Mouse (Mus musculus) kidney, embryonic 15.5 days (tissue): ENCODE results near the gene Akap13. TPM values are rescaled to one million over a fixed set of nuclear protein-coding genes. Genes with fewer than 3 reads are reported as not detected.

Experiments used
- ATAC-seq: fragments of 200-750 bp; cut with Nextera tagmentation; replicated peaks from 2 replicates; pipeline ENCODE4 v1.8.0; 2017; ENCODE audit warnings: moderate TSS enrichment; ENCODE audit not compliant: low FRiP score
- H3K27ac ChIP-seq: fragments of 300-500 bp; sonication (generic); 2 replicates; pipeline ENCODE4 v1.5.1; 2015; ENCODE audit warnings: mild to moderate bottlenecking, inconsistent platforms
- H3K27me3 ChIP-seq: fragments of 300-500 bp; sonication (generic); 2 replicates; pipeline ENCODE4 v1.6.1; 2015; ENCODE audit warnings: inconsistent platforms
- H3K36me3 ChIP-seq: fragments of 300-500 bp; sonication (generic); 2 replicates; pipeline ENCODE4 v1.6.1; 2015; ENCODE audit warnings: inconsistent platforms
- H3K4me1 ChIP-seq: fragments of 300-500 bp; sonication (generic); 2 replicates; pipeline ENCODE4 v1.6.1; 2015; ENCODE audit warnings: inconsistent platforms
- H3K4me2 ChIP-seq: fragments of 300-500 bp; sonication (generic); 2 replicates; pipeline ENCODE4 v1.6.1; 2015; ENCODE audit warnings: moderate library complexity, mild to moderate bottlenecking, inconsistent platforms
- H3K4me3 ChIP-seq: fragments of 300-500 bp; sonication (generic); replicated peaks from 2 replicates; pipeline ENCODE4 v1.5.1; 2015; ENCODE audit warnings: mild to moderate bottlenecking, inconsistent platforms
- H3K9ac ChIP-seq: fragments of 300-500 bp; sonication (generic); 2 replicates; pipeline ENCODE4 v1.6.1; 2015; ENCODE audit warnings: mild to moderate bottlenecking, inconsistent platforms
- H3K9me3 ChIP-seq: fragments of 300-500 bp; sonication (generic); replicated peaks from 2 replicates; pipeline ENCODE4 v1.6.1; 2016; ENCODE audit warnings: inconsistent platforms
- WGBS: fragments of 180-500 bp; shearing (Covaris S2); methylation state at CpG from one replicate; pipeline ENCODE4 v1.1.7; 2015; ENCODE audit warnings: mixed read lengths; 5-methylcytosine and 5-hydroxymethylcytosine counted together
- polyA plus RNA-seq: library from polyadenylated mRNA; unstranded; fragments of >200 nt; fragmentation: Nextera tagmentation; extraction: Ambion mirVana; gene quantifications from 2 replicates; pipeline ENCODE4 v1.2.1, GENCODE M21; 2015

Akap13 gene
- polyA plus RNA-seq, 1 experiment from 2014 or later = 49.7 TPM

DNA sequence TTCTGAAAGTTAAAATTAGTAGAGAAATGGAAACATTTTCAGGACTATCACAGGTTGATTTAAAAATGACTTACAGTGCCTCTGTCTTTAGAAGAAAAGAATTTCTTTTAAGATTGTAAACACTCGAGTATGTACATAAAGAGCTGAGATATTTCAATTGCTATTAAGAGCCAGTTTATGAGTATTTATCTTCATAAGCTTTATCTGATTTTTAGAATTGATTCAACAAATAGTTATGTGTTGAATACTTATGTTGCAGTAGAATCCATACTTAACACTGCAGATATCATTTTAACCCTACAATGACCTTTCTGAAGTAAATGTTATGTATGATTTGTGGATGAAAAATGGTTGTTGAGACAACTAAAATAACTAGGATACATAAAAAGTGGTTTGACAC is 136.6 kb downstream of the Akap13 start:
- H3K4me3 ChIP-seq = no peak overlapping the region
- no peaks in the 10 kb centered on the region for H3K9me3 ChIP-seq
- no peak overlapping the region for H3K4me2 ChIP-seq
- peaks cover 33% of the 10 kb centered on the region for H3K36me3 ChIP-seq
- no peak overlapping the region for H3K9ac ChIP-seq
- ATAC-seq = no peak
- H3K27me3 ChIP-seq = no peaks in the 10 kb centered on the region
- no peaks in the 10 kb centered on the region for H3K4me1 ChIP-seq
- no peak overlapping the region for H3K27ac ChIP-seq
- WGBS = 62% methylated on average over 1 of the region's 1 CpGs

GRCm38 (mm10) chr7:75594801-75595200 is 139.5 kb downstream of the Akap13 start:
- H3K4me3 ChIP-seq = no peak overlapping the region
- H3K36me3 ChIP-seq = peaks cover 14% of the 10 kb centered on the region
- no peaks in the 10 kb centered on the region for H3K9me3 ChIP-seq
- 70% methylated on average over 5 of the region's 5 CpGs for whole genome bisulfite sequencing
- no peak overlapping the region for H3K9ac ChIP-seq
- H3K4me2 ChIP-seq = no peak overlapping the region
- ATAC-seq = no peak
- no peak overlapping the region for H3K27ac ChIP-seq
- no peaks in the 10 kb centered on the region for H3K4me1 ChIP-seq
- H3K27me3 ChIP-seq = no peaks in the 10 kb centered on the region

- no peak for ATAC-seq
- Histone ChIP-seq H3K36me3 (peaks cover 11% of the 10 kb centered on the region; the same call in 1 of the 2 replicates), H3K9ac (no peak overlapping the region), H3K4me2 (no peak overlapping the region), H3K4me3 (no peak overlapping the region), H3K4me1 (no peaks in the 10 kb centered on the region), H3K27ac (no peak overlapping the region), H3K9me3 (no peaks in the 10 kb centered on the region), H3K27me3 (no peaks in the 10 kb centered on the region)
Measured at GRCm38 (mm10) chr7:75595268-75595667, 139.9 kb downstream of the Akap13 start.

GRCm38 (mm10) chr7:75596058-75596748 is 140.9 kb downstream of the Akap13 start:
- Histone ChIP-seq H3K4me3 (no peak overlapping the region), H3K4me2 (no peak overlapping the region), H3K27ac (no peak overlapping the region), H3K9me3 (no peaks in the 10 kb centered on the region), H3K36me3 (peaks cover 6% of the 10 kb centered on the region; the same call in 1 of the 2 replicates), H3K9ac (no peak overlapping the region), H3K4me1 (no peaks in the 10 kb centered on the region), H3K27me3 (no peaks in the 10 kb centered on the region)
- ATAC-seq = no peak
- 72% methylated on average over 6 of the region's 6 CpGs for WGBS

GRCm38 (mm10) chr7:75597840-75598239 is 142.5 kb downstream of the Akap13 start:
- peaks cover 2% of the 10 kb centered on the region; the same call in 1 of the 2 replicates for H3K36me3 ChIP-seq
- ATAC-seq = no peak
- no peaks in the 10 kb centered on the region for H3K27me3 ChIP-seq
- no peaks in the 10 kb centered on the region for H3K9me3 ChIP-seq
- H3K9ac ChIP-seq = no peak overlapping the region
- H3K4me1 ChIP-seq = no peaks in the 10 kb centered on the region
- H3K4me2 ChIP-seq = no peak overlapping the region
- 88% methylated on average over 2 of the region's 2 CpGs for WGBS
- no peak overlapping the region for H3K4me3 ChIP-seq
- H3K27ac ChIP-seq = no peak overlapping the region

- no peaks in the 10 kb centered on the region for H3K4me1 ChIP-seq
- peaks cover 17% of the 10 kb centered on the region for H3K36me3 ChIP-seq
- H3K27ac ChIP-seq = no peak overlapping the region
- H3K9ac ChIP-seq = no peak overlapping the region
- H3K9me3 ChIP-seq = no peaks in the 10 kb centered on the region
- H3K4me3 ChIP-seq = no peak overlapping the region
- H3K4me2 ChIP-seq = no peak overlapping the region
- no peak for ATAC-seq
- H3K27me3 ChIP-seq = no peaks in the 10 kb centered on the region
- WGBS = 91% methylated on average over 6 of the region's 6 CpGs
Measured at GRCm38 (mm10) chr7:75600360-75601075, 145.2 kb downstream of the Akap13 start.

- H3K9ac ChIP-seq = no peak overlapping the region
- no peak overlapping the region for H3K4me2 ChIP-seq
- no peaks in the 10 kb centered on the region for H3K27me3 ChIP-seq
- H3K36me3 ChIP-seq = peaks cover 59% of the 10 kb centered on the region
- no peak overlapping the region for H3K27ac ChIP-seq
- no peak for ATAC-seq
- no peaks in the 10 kb centered on the region for H3K9me3 ChIP-seq
- WGBS = 87% methylated on average over 3 of the region's 3 CpGs
- no peak overlapping the region for H3K4me3 ChIP-seq
- peaks cover 17% of the 10 kb centered on the region for H3K4me1 ChIP-seq
Measured at GRCm38 (mm10) chr7:75607248-75607647, 151.9 kb downstream of the Akap13 start.

DNA sequence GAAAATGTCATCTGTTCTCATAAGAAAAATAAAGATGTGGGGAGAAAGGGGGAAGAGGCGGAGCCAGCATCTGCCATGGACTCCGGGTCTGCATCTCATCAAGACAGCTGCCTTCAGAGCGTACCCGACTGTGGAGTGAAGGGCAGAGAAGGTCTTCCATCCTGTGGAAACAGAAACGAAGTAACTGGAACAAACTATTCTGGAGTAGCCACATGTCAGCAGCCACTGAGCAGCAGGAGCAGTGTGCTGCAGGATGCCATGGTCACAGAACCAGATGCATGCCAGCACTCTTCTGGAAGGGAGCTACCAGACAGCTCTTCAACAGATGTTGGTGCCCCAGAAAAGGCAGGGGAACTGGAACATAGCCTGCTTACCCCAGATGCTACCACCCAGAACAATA is 153.4 kb downstream of the Akap13 start:
- peaks cover 48% of the 10 kb centered on the region for H3K36me3 ChIP-seq
- no peak overlapping the region for H3K9ac ChIP-seq
- no peak overlapping the region for H3K4me3 ChIP-seq
- H3K4me1 ChIP-seq = peaks cover 17% of the 10 kb centered on the region
- 46% methylated on average over 5 of the region's 5 CpGs for WGBS
- H3K27me3 ChIP-seq = no peaks in the 10 kb centered on the region
- H3K27ac ChIP-seq = no peak overlapping the region
- H3K4me2 ChIP-seq = no peak overlapping the region
- no peak for ATAC-seq
- no peaks in the 10 kb centered on the region for H3K9me3 ChIP-seq

DNA sequence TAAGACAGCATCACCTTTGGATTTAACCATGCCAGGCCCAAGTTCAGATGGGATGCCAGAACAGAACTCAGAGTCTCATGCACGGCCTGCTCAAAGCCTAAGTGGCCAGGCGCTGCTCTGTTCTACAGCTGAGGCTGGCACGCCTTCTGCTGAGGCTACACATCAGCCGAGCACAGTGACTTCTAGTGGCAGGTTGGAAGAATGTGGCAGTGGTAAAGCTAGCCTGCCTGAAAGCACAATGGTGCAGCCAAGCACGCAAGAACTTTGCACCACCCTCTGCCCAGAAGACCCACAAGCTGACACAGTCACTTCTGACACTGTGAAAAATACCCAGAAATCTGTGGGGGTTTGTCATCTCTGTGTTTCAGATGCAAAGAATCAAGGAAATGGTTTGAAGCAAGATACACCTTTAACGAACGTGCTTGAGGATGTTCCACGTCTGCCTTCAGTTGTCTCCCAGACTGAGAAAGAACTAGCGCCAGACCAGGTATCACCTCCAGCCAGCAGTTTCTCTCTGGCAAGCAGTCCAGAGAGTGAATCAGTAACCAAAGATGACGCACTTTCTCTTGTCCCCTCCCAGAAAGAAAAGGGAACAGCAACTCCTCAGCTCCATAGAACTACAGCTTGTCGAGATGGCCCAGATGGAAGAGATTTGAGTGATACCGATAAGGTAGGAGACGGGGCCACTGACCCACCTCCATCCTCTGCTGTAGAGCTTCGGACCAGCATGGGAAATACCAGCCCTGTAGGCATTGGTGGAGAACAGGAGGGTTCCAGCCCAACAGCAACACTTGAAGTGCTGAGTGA is 154.3 kb downstream of the Akap13 start:
- no peak overlapping the region for H3K9ac ChIP-seq
- peaks cover 44% of the 10 kb centered on the region for H3K36me3 ChIP-seq
- H3K4me3 ChIP-seq = no peak overlapping the region
- peak overlapping the region; percentile 39; the same call in 1 of the 2 replicates for H3K27ac ChIP-seq
- H3K4me2 ChIP-seq = no peak overlapping the region
- H3K4me1 ChIP-seq = peaks cover 17% of the 10 kb centered on the region
- no peaks in the 10 kb centered on the region for H3K27me3 ChIP-seq
- ATAC-seq = peak; percentile 74
- no peaks in the 10 kb centered on the region for H3K9me3 ChIP-seq
- 80% methylated on average over 14 of the region's 14 CpGs for WGBS

DNA sequence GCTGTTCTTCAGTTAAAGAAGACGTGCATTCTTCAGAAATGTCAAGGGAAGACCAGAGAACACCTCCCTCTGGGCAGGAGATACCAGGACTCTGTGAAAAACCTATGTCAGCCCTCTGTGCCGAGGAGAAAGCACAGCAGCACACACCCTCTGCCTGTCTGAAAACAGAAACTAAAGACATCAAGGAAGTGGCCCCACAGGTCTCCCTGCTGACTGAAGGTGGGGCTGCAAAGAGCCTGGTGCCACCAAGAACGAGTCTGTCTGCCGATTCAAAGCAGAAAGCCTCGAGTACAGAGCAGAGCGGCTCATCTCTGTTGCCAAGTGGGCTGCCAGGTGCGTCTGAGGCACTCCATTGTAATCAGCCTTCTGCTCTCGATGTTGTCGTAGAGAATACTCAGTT is 155.1 kb downstream of the Akap13 start:
- ATAC-seq = no peak
- WGBS = 87% methylated on average over 9 of the region's 9 CpGs

DNA sequence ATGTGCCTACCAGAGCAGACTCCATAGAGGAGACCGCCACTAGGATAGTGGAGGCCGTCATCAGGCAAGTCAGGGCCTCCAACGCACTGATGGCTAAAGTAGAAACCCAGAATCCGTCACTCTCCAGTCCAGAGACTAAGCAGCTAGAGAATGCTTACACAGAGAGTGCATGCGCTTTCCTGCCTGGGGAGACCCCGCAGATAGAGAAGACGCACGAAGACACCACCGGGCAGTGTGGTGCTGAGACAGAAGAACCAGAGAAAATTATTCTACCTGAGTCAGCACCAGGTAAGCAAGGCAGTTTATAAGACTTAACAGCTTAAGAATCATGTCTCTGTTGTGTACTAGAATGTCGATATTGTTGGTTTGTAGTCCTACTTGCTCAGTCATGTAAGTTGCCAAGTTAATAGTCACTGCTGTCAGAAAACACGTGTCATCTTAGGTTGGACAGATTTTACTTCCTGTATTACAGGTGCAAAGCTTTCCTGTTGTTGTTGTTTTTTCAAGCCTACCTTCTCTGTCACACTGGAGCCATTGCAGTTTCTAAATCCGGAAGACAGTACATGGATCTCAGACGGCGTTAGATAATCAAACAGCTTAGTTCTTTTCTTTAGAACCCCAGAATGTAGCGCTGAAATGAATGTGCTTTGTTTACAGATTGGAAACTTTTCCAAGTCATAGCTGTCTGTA is 156.1 kb downstream of the Akap13 start:
- Histone ChIP-seq H3K9ac (no peak overlapping the region), H3K36me3 (peaks cover 58% of the 10 kb centered on the region), H3K9me3 (no peaks in the 10 kb centered on the region), H3K4me3 (no peak overlapping the region), H3K27ac (peak overlapping the region; percentile 64), H3K27me3 (no peaks in the 10 kb centered on the region), H3K4me1 (peaks cover 17% of the 10 kb centered on the region), H3K4me2 (no peak overlapping the region)
- WGBS = 88% methylated on average over 15 of the region's 15 CpGs
- no peak for ATAC-seq

More for the DNA sequence above, 155.1 kb downstream of the Akap13 start:
- peaks cover 17% of the 10 kb centered on the region for H3K4me1 ChIP-seq
- H3K36me3 ChIP-seq = peaks cover 50% of the 10 kb centered on the region
- H3K27me3 ChIP-seq = no peaks in the 10 kb centered on the region
- H3K9me3 ChIP-seq = no peaks in the 10 kb centered on the region
- H3K9ac ChIP-seq = no peak overlapping the region
- no peak overlapping the region for H3K27ac ChIP-seq
- H3K4me2 ChIP-seq = no peak overlapping the region
- no peak overlapping the region for H3K4me3 ChIP-seq
